Mouse (Mus musculus): Measurements from ENCODE around the gene Acadsb. TPM values are rescaled to one million over a fixed set of nuclear protein-coding genes. Genes with fewer than 3 reads are reported as not detected.
"Not testable (repeated sequence)": the region's sequence is repeated elsewhere in the genome, so short reads cannot be mapped to it uniquely, and the experiment has no call there.

The Acadsb gene
- 10 to 100 TPM; 76.1 to 79.3 TPM for total RNA-seq (2021)

GRCm38 (mm10) chr7:131410416-131411058, at the start of gene Acadsb, which contains the start of gene Ikzf5:
Acadsb (plus strand) TSS chr7:131410601.
Ikzf5 (minus strand) TSS chr7:131410521.
- DNase-seq (ENCODE audit: low spot score in 2 of 2) = peak; percentile 98 to 99

GRCm38 (mm10) chr7:131362269-131362614, 48.2 kb upstream of the Acadsb start:
- DNase-seq (ENCODE audit: low spot score in 2 of 2) = no peak
- intact Hi-C loops (cut with DNase I) = loop anchor here (5.0 kb wide), 1 partner anchor 200 kb away; the partner anchor contains the start of gene Bub3

More at GRCm38 (mm10) chr7:131410416-131411058, at the start of gene Acadsb, which contains the start of gene Ikzf5:
- intact Hi-C loops (cut with DNase I) = no loop called here

- intact Hi-C loops (cut with DNase I) = loop anchor here (5.0 kb wide), 1 partner anchor 200 kb away; the partner anchor contains the start of gene Bub3
- DNase-seq (ENCODE audit: low spot score in 2 of 2) = peak; percentile 91 to 97
Observed at GRCm38 (mm10) chr7:131362615-131363300, 47.6 kb upstream of the Acadsb start, which contains the start of gene 2310057M21Rik. 2310057M21Rik (minus strand) TSS chr7:131362759.

- no peak for DNase-seq (ENCODE audit: low spot score in 2 of 2)
- intact Hi-C loops (cut with DNase I) = loop anchor here (5.0 kb wide), 1 partner anchor 198 kb away; the partner anchor contains the start of gene Bub3
Observed at GRCm38 (mm10) chr7:131364131-131364530, 46.3 kb upstream of the Acadsb start.

GRCm38 (mm10) chr7:131370648-131371469, 39.5 kb upstream of the Acadsb start, which contains the start of gene Pstk:
Pstk (plus strand) TSS chr7:131371141.
- intact Hi-C loops (cut with DNase I) = no loop called here
- DNase-seq (ENCODE audit: low spot score in 2 of 2) = peak; percentile 92 to 93

- intact Hi-C loops (cut with DNase I) = no loop called here
Observed at GRCm38 (mm10) chr7:131371470-131371860, 38.9 kb upstream of the Acadsb start.

GRCm38 (mm10) chr7:131371880-131372651, 38.3 kb upstream of the Acadsb start:
- intact Hi-C loops (cut with DNase I) = no loop called here
- no peak for DNase-seq (ENCODE audit: low spot score in 2 of 2)

More at GRCm38 (mm10) chr7:131371470-131371860, 38.9 kb upstream of the Acadsb start:
- DNase-seq (ENCODE audit: low spot score in 2 of 2) = no peak

GRCm38 (mm10) chr7:131391761-131392160, 18.6 kb upstream of the Acadsb start:
- DNase-seq (ENCODE audit: low spot score in 2 of 2); intact Hi-C loops (cut with DNase I): not testable (repeated sequence)

- peak in 1 of 2 experiments; percentile 14 for DNase-seq (ENCODE audit: low spot score in 2 of 2)
- intact Hi-C loops (cut with DNase I) = no loop called here
Observed at GRCm38 (mm10) chr7:131409321-131409987, 947 bp upstream of the Acadsb start.

- DNase-seq (ENCODE audit: low spot score in 2 of 2) = no peak
- intact Hi-C loops (cut with DNase I) = no loop called here
Observed at GRCm38 (mm10) chr7:131409988-131410385, 414 bp upstream of the Acadsb start.

- intact Hi-C loops (cut with DNase I) = no loop called here
- peak in 1 of 2 experiments; percentile 6 for DNase-seq (ENCODE audit: low spot score in 2 of 2)
Observed at GRCm38 (mm10) chr7:131411221-131411940, 980 bp downstream of the Acadsb start.

GRCm38 (mm10) chr7:131411941-131412270, 1.5 kb downstream of the Acadsb start:
- DNase-seq (ENCODE audit: low spot score in 2 of 2) = no peak
- intact Hi-C loops (cut with DNase I) = no loop called here

GRCm38 (mm10) chr7:131416742-131417141, 6.3 kb downstream of the Acadsb start:
- DNase-seq (ENCODE audit: low spot score in 2 of 2); intact Hi-C loops (cut with DNase I): not testable (repeated sequence)

- no peak for DNase-seq (ENCODE audit: low spot score in 2 of 2)
- intact Hi-C loops (cut with DNase I) = no loop called here
Observed at GRCm38 (mm10) chr7:131417605-131418004, 7.2 kb downstream of the Acadsb start.

GRCm38 (mm10) chr7:131424912-131425311, 14.5 kb downstream of the Acadsb start:
- no peak for DNase-seq (ENCODE audit: low spot score in 2 of 2)
- intact Hi-C loops (cut with DNase I) = no loop called here

GRCm38 (mm10) chr7:131427331-131427730, 16.9 kb downstream of the Acadsb start:
- DNase-seq (ENCODE audit: low spot score in 2 of 2) = no peak
- intact Hi-C loops (cut with DNase I) = no loop called here

- DNase-seq (ENCODE audit: low spot score in 2 of 2) = peak; percentile 40 to 77
- intact Hi-C loops (cut with DNase I) = loop anchor here (1.0 to 2.0 kb wide), 2 partner anchors 109 to 450 kb away; no protein-coding TSS in a partner anchor
Observed at GRCm38 (mm10) chr7:131432244-131432643, 21.8 kb downstream of the Acadsb start.

GRCm38 (mm10) chr7:131434276-131434675, 23.9 kb downstream of the Acadsb start:
- no peak for DNase-seq (ENCODE audit: low spot score in 2 of 2)
- intact Hi-C loops (cut with DNase I) = no loop called here

Measured in left cerebral cortex, postnatal 25 days (tissue).